Mouse (Mus musculus): ENCODE results near the gene Nfib. TPM values are rescaled to one million over a fixed set of nuclear protein-coding genes. Genes with fewer than 3 reads are reported as not detected.
A peak's percentile ranks its signal among the peaks of the same experiment; 100 is the strongest.
"Not testable (repeated sequence)": the region's sequence is repeated elsewhere in the genome, so short reads cannot be mapped to it uniquely, and the experiment has no call there.

Nfib gene
- polyA plus RNA-seq, 1 experiment, result 69.3 TPM

DNA sequence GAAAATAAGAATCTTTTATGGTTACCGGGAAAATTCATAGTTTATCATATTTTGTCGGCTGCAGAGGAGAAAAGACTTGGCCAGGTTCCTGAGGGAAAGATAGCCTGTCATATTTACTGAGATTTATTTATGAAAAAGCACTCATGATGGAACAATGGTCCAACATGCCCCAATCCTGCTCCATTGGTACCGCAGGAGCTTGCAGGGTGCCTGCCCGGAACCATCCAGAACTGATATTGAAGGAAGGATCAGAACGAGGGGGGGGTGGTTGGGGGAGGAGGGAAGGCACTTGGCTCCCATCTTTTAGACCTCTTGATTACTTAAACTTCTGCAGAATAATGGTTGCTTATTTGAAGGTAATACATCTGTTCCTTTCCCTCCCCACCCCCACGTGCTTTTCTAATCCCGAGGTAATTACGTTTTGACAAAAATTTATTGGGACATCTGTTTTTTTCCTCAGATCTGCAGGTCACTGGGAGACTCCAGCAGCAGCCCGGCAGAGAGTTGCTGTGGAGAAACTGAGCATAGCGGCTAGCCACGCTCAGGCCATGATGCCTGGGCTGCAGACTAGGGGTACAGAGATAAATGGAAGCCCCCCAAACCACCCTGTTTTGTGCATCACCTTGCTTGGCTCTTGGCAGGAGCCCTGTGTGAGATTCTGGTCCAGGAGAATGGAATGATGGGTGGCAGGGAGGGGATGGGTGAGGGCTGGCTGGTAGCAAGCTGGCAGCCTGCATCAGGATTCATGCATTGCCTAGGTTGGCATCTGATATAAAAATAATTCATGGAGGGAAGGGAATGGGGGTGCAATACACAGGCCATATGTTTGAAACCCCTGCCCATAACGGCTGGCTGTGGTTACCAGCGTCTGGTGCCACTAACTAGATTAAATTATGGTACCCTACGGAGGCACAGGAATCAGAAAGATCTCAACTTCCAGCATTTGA, 437.4 kb downstream of the Nfib start:
- TF ChIP-seq CTCF (IDR thresholded peaks at IDR 0.05; ENCODE audit: borderline replicate concordance, extremely low read depth, insufficient read depth, insufficient read length) (no peak), POLR2A (IDR thresholded peaks at IDR 0.05; ENCODE audit: borderline replicate concordance, extremely low read depth, insufficient read depth, insufficient read length, poor library complexity, severe bottlenecking) (no peak)
- DNase-seq (ENCODE audit: low read depth), result peak; percentile 72

- no peak for DNase-seq (ENCODE audit: low read depth)
- TF ChIP-seq CTCF (IDR thresholded peaks at IDR 0.05; ENCODE audit: borderline replicate concordance, extremely low read depth, insufficient read depth, insufficient read length), result no peak
- TF ChIP-seq POLR2A (IDR thresholded peaks at IDR 0.05; ENCODE audit: borderline replicate concordance, extremely low read depth, insufficient read depth, insufficient read length, poor library complexity, severe bottlenecking), result no peak
These were observed 439.4 kb downstream of the Nfib start for GRCm38 (mm10) chr4:82266066-82266619.

- DNase-seq (ENCODE audit: low read depth), result not testable (repeated sequence)
These were observed 447.0 kb downstream of the Nfib start for GRCm38 (mm10) chr4:82258545-82258944.

DNA sequence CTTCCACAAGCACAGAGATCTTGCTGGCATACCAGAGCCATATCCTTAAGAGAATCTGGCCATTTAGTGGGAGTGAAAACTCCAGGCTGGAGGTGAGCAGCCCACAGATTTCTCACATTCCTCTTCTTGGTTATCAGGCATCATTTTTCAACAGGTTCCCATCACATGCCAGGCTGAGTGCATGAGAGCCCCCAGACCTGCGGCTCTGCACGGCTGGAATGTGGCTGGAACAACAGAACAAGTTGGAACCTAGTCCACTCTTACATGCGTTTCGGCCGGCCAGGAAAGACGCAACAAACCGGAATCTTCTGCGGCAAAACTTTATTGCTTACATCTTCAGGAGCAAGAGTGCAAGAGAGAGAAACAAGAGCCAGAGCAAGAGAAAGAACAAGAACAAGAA, 453.5 kb downstream of the Nfib start:
- TF ChIP-seq CTCF (IDR thresholded peaks at IDR 0.05; ENCODE audit: borderline replicate concordance, extremely low read depth, insufficient read depth, insufficient read length), result no peak
- TF ChIP-seq POLR2A (IDR thresholded peaks at IDR 0.05; ENCODE audit: borderline replicate concordance, extremely low read depth, insufficient read depth, insufficient read length, poor library complexity, severe bottlenecking), result no peak
- DNase-seq (ENCODE audit: low read depth), result no peak

- no peak for DNase-seq (ENCODE audit: low read depth)
- TF ChIP-seq CTCF (IDR thresholded peaks at IDR 0.05; ENCODE audit: borderline replicate concordance, extremely low read depth, insufficient read depth, insufficient read length) (no peak), POLR2A (IDR thresholded peaks at IDR 0.05; ENCODE audit: borderline replicate concordance, extremely low read depth, insufficient read depth, insufficient read length, poor library complexity, severe bottlenecking) (no peak)
These were observed 455.2 kb downstream of the Nfib start for GRCm38 (mm10) chr4:82250355-82250659.

DNA sequence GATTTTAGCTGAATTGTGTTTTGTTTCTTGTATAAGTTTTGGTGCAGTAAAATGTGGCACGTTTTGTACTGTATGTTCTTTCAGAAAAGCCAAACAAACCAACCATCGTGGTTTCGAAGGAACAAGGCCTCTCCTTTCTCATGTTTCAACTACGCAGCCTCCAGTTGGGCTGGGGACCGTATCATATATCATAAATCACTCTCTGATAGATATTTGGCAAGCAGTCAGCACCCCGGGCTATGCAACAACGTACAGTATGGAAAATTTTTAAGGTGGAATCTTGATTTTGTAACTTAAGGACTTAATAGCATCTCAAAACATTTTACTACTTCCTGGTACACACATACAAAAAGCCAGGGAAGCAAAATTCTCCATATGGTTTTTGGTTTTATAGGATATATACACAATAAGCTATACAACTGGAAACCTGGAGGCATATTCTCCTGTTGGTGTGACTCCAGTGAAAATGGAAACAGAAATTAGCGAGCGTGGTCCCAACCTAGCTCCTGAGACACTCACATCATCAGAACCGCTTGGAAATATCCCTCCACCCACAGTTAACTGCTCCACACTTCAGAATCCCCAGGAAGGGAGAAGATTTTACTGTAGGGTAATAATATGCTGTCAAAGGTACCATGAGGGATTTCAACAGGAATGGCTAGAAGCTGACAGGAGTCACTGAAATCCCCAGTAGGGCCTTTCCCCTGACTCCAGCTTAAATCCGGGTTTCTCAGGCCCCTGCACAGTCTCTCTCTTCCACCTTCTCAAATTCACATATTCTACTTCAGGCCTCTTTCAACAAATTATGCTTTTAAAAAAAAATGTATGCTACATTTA, 455.8 kb downstream of the Nfib start:
- DNase-seq (ENCODE audit: low read depth), result peak; percentile 18
- TF ChIP-seq POLR2A (IDR thresholded peaks at IDR 0.05; ENCODE audit: borderline replicate concordance, extremely low read depth, insufficient read depth, insufficient read length, poor library complexity, severe bottlenecking), result no peak
- TF ChIP-seq CTCF (IDR thresholded peaks at IDR 0.05; ENCODE audit: borderline replicate concordance, extremely low read depth, insufficient read depth, insufficient read length), result no peak

GRCm38 (mm10) chr4:82248961-82249360, 456.6 kb downstream of the Nfib start:
- DNase-seq (ENCODE audit: low read depth), result no peak
- TF ChIP-seq CTCF (IDR thresholded peaks at IDR 0.05; ENCODE audit: borderline replicate concordance, extremely low read depth, insufficient read depth, insufficient read length) (no peak), POLR2A (IDR thresholded peaks at IDR 0.05; ENCODE audit: borderline replicate concordance, extremely low read depth, insufficient read depth, insufficient read length, poor library complexity, severe bottlenecking) (no peak)

- no peak for DNase-seq (ENCODE audit: low read depth)
These were observed 457.5 kb downstream of the Nfib start for GRCm38 (mm10) chr4:82248031-82248430.

GRCm38 (mm10) chr4:82246290-82246689, 459.3 kb downstream of the Nfib start:
- no peak for DNase-seq (ENCODE audit: low read depth)
- TF ChIP-seq CTCF (IDR thresholded peaks at IDR 0.05; ENCODE audit: borderline replicate concordance, extremely low read depth, insufficient read depth, insufficient read length), result no peak
- TF ChIP-seq POLR2A (IDR thresholded peaks at IDR 0.05; ENCODE audit: borderline replicate concordance, extremely low read depth, insufficient read depth, insufficient read length, poor library complexity, severe bottlenecking), result no peak

More at GRCm38 (mm10) chr4:82248031-82248430, 457.5 kb downstream of the Nfib start:
- TF ChIP-seq POLR2A (IDR thresholded peaks at IDR 0.05; ENCODE audit: borderline replicate concordance, extremely low read depth, insufficient read depth, insufficient read length, poor library complexity, severe bottlenecking) (no peak), CTCF (IDR thresholded peaks at IDR 0.05; ENCODE audit: borderline replicate concordance, extremely low read depth, insufficient read depth, insufficient read length) (no peak)

Other genes starting within 250 kb of the Nfib start
- gene Zdhhc21, start 154.2 kb upstream of the Nfib start, polyA plus RNA-seq (2012; rRNA removed), result 12.4 and 14.7 TPM in 2 replicates
- gene Cer1, start 179.4 kb upstream of the Nfib start, polyA plus RNA-seq (2012; rRNA removed), result 0.05 and 0.21 TPM in 2 replicates